Mouse (Mus musculus): ENCODE results near the gene Stfa2l1. TPM values are rescaled to one million over a fixed set of nuclear protein-coding genes. Genes with fewer than 3 reads are reported as not detected.
"Not testable (repeated sequence)": the region's sequence is repeated elsewhere in the genome, so short reads cannot be mapped to it uniquely, and the experiment has no call there.

The Stfa2l1 gene
- total RNA-seq (2021): not detected

GRCm38 (mm10) chr16:36156402-36156975 lies at the start of gene Stfa2l1:
Stfa2l1 (plus strand) TSS chr16:36156811.
- intact Hi-C loops (cut with DNase I): no loop called here
- DNase-seq (ENCODE audit: low spot score in 2 of 2): no peak

- DNase-seq (ENCODE audit: low spot score in 2 of 2); intact Hi-C loops (cut with DNase I): not testable (repeated sequence)
Measured at GRCm38 (mm10) chr16:36111486-36111885, 45.1 kb upstream of the Stfa2l1 start.

GRCm38 (mm10) chr16:36115751-36116150 lies 40.9 kb upstream of the Stfa2l1 start:
- DNase-seq (ENCODE audit: low spot score in 2 of 2); intact Hi-C loops (cut with DNase I): not testable (repeated sequence)

- no peak for DNase-seq (ENCODE audit: low spot score in 2 of 2)
- intact Hi-C loops (cut with DNase I): no loop called here
Measured at GRCm38 (mm10) chr16:36128092-36128491, 28.5 kb upstream of the Stfa2l1 start.

- intact Hi-C loops (cut with DNase I): no loop called here
- DNase-seq (ENCODE audit: low spot score in 2 of 2): no peak
Measured at GRCm38 (mm10) chr16:36131141-36131540, 25.5 kb upstream of the Stfa2l1 start, which contains the start of gene Csta1. Csta1 (minus strand) TSS chr16:36131241.

- intact Hi-C loops (cut with DNase I): no loop called here
- no peak for DNase-seq (ENCODE audit: low spot score in 2 of 2)
Measured at GRCm38 (mm10) chr16:36138201-36138600, 18.4 kb upstream of the Stfa2l1 start.

- DNase-seq (ENCODE audit: low spot score in 2 of 2); intact Hi-C loops (cut with DNase I): not testable (repeated sequence)
Measured at GRCm38 (mm10) chr16:36167841-36168240, 11.2 kb downstream of the Stfa2l1 start.

- intact Hi-C loops (cut with DNase I): no loop called here
- no peak for DNase-seq (ENCODE audit: low spot score in 2 of 2)
Measured at GRCm38 (mm10) chr16:36176108-36176507, 19.5 kb downstream of the Stfa2l1 start.

- no peak for DNase-seq (ENCODE audit: low spot score in 2 of 2)
- intact Hi-C loops (cut with DNase I): no loop called here
Measured at GRCm38 (mm10) chr16:36179910-36180309, 23.3 kb downstream of the Stfa2l1 start.

GRCm38 (mm10) chr16:36183912-36184311 lies 27.3 kb downstream of the Stfa2l1 start, which contains the start of gene Gm5483:
Gm5483 (plus strand) TSS chr16:36184212.
- intact Hi-C loops (cut with DNase I); DNase-seq (ENCODE audit: low spot score in 2 of 2): not testable (repeated sequence)

- no peak for DNase-seq (ENCODE audit: low spot score in 2 of 2)
- intact Hi-C loops (cut with DNase I): no loop called here
Measured at GRCm38 (mm10) chr16:36199226-36199625, 42.6 kb downstream of the Stfa2l1 start.

- DNase-seq (ENCODE audit: low spot score in 2 of 2): no peak
- intact Hi-C loops (cut with DNase I): no loop called here
Measured at GRCm38 (mm10) chr16:36203846-36204245, 47.2 kb downstream of the Stfa2l1 start.

- DNase-seq (ENCODE audit: low spot score in 2 of 2); intact Hi-C loops (cut with DNase I): not testable (repeated sequence)
Measured at GRCm38 (mm10) chr16:36205684-36206083, 49.1 kb downstream of the Stfa2l1 start.

- no peak for DNase-seq (ENCODE audit: low spot score in 2 of 2)
- intact Hi-C loops (cut with DNase I): no loop called here
Measured at GRCm38 (mm10) chr16:36209967-36210453, 53.4 kb downstream of the Stfa2l1 start, which contains the start of gene Gm5416. Gm5416 (plus strand) TSS chr16:36210403.

Other genes with a start within 250 kb of the Stfa2l1 start
- gene Parp9, start 218.3 kb upstream of the Stfa2l1 start, total RNA-seq (2021): 1 to 10 TPM; 2.6 TPM
- 1 to 10 TPM; 2.9 to 3.5 TPM for gene Dtx3l, start 217.7 kb upstream of the Stfa2l1 start, total RNA-seq (2021)
- 100 to 1,000 TPM; 126 to 145 TPM for gene Kpna1, start 178.1 kb upstream of the Stfa2l1 start, total RNA-seq (2021)
- 1 to 10 TPM; 4.2 to 4.8 TPM for gene Wdr5b, start 115.6 kb upstream of the Stfa2l1 start, total RNA-seq (2021)
- gene Fam162a, start 85.2 kb upstream of the Stfa2l1 start, total RNA-seq (2021): 10 to 100 TPM; 70.3 to 71.3 TPM
- gene Ccdc58, start 85.1 kb upstream of the Stfa2l1 start, total RNA-seq (2021): 10 to 100 TPM; 14.0 to 19.8 TPM
- not detected for gene Csta1, start 25.6 kb upstream of the Stfa2l1 start, total RNA-seq (2021)
- gene Gm5483, start 27.4 kb downstream of the Stfa2l1 start, total RNA-seq (2021): not detected
- not detected for gene Gm5416, start 53.6 kb downstream of the Stfa2l1 start, total RNA-seq (2021)
- not detected for gene 2010005H15Rik, start 64.7 kb downstream of the Stfa2l1 start, total RNA-seq (2021)
- gene Stfa1, start 120.1 kb downstream of the Stfa2l1 start, total RNA-seq (2021): not detected
- gene BC117090, start 177.5 kb downstream of the Stfa2l1 start, total RNA-seq (2021): not detected
- gene BC100530, start 210.9 kb downstream of the Stfa2l1 start, total RNA-seq (2021): not detected